Mouse (Mus musculus) E14TG2a.4 (cell line): ENCODE results near the gene D6Ertd527e.

Experiments used
- CTCF ChIP-seq: conservative IDR thresholded peaks from 2 replicates; pipeline ENCODE4 v1.5.1; 2014; ENCODE audit warnings: low read length
- NANOG ChIP-seq: IDR thresholded peaks from 2 replicates; pipeline ENCODE4 v1.6.1; 2014; ENCODE audit warnings: borderline replicate concordance, low read length, mixed read lengths
- POU5F1 ChIP-seq: IDR thresholded peaks from 2 replicates; pipeline ENCODE4 v1.6.1; 2014; ENCODE audit warnings: low read length, borderline replicate concordance

- TF ChIP-seq CTCF = no peak
- TF ChIP-seq POU5F1 = no peak
- no peak for TF ChIP-seq NANOG
Observed at GRCm38 (mm10) chr6:87150471-87150870, 45.9 kb downstream of the D6Ertd527e start.
